Mouse (Mus musculus): ENCODE results near the gene Minos1. TPM values are rescaled to one million over a fixed set of nuclear protein-coding genes. Genes with fewer than 3 reads are reported as not detected.

Gene Minos1
- polyA plus RNA-seq, 1 experiment from 2014 or later = 852 TPM

DNA sequence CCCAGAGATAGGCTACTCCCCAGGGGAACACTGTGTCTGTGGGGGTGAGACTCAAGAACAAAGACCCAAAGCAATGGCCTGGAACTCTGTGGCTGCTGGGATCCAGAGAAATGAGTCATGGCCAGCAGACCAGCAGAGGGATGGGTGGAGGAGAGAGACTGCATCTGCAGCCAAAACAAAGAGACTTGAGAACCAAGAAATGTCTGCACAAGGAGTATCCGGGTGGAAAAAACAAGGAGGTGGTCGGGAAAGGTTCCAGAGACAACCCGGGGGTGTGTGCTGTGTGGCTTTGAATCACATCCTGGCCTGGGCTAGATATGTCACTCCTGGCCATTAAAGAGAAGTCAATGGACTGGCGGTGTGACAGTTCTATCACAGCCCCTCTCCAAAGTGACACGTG lies 15.8 kb upstream of the Minos1 start:
- no peak overlapping the region for H3K4me2 ChIP-seq (replicated peaks; ENCODE audit: low read depth)
- ATAC-seq = no peak
- no peaks in the 10 kb centered on the region for H3K36me3 ChIP-seq (ENCODE audit: control insufficient read depth, insufficient read depth)
- H3K27ac ChIP-seq (ENCODE audit: low read depth, low read length) = no peak overlapping the region
- H3K4me3 ChIP-seq (ENCODE audit: low read depth, low read length) = no peak overlapping the region
- TF ChIP-seq CTCF (IDR thresholded peaks at IDR 0.05; ENCODE audit: low read depth) = no peak
- no peaks in the 10 kb centered on the region for H3K27me3 ChIP-seq (replicated peaks; ENCODE audit: control insufficient read depth, insufficient read depth, low read length)
- 77% methylated on average over 5 of the region's 5 CpGs for whole genome bisulfite sequencing
- no peak overlapping the region for H3K9ac ChIP-seq (ENCODE audit: low read depth, low read length)
- no peaks in the 10 kb centered on the region for H3K4me1 ChIP-seq (replicated peaks; ENCODE audit: control insufficient read depth, insufficient read depth, low read length)
- H3K9me3 ChIP-seq (ENCODE audit: control insufficient read depth) = no peaks in the 10 kb centered on the region

DNA sequence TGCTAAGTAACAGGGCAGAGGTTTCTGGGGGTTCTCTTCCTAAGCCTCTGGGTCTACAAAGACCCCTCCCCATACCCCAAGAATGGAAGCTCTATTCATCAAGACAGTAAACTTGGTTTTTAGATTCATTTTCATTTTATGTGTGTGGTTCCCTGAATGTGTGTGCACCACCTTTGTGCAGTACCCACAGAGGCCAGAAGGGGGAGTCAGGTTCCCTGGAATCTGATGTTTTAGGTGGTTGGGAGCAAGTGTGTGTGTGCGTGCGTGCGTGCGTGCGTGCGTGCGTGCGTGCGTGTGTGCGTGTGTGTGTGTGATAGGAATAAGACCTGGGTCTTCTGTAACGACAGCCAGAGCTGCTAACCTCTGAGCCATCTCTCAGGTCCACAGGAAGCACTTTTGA lies 14.2 kb upstream of the Minos1 start:
- no peaks in the 10 kb centered on the region for H3K27me3 ChIP-seq (replicated peaks; ENCODE audit: control insufficient read depth, insufficient read depth, low read length)
- peak; percentile 70 for TF ChIP-seq CTCF (IDR thresholded peaks at IDR 0.05; ENCODE audit: low read depth)
- WGBS = 95% methylated on average over 11 of the region's 11 CpGs
- no peak overlapping the region for H3K27ac ChIP-seq (ENCODE audit: low read depth, low read length)
- no peaks in the 10 kb centered on the region for H3K9me3 ChIP-seq (ENCODE audit: control insufficient read depth)
- no peak overlapping the region for H3K9ac ChIP-seq (ENCODE audit: low read depth, low read length)
- no peak overlapping the region for H3K4me2 ChIP-seq (replicated peaks; ENCODE audit: low read depth)
- no peak for ATAC-seq
- no peak overlapping the region for H3K4me3 ChIP-seq (ENCODE audit: low read depth, low read length)
- no peaks in the 10 kb centered on the region for H3K36me3 ChIP-seq (ENCODE audit: control insufficient read depth, insufficient read depth)
- no peaks in the 10 kb centered on the region for H3K4me1 ChIP-seq (replicated peaks; ENCODE audit: control insufficient read depth, insufficient read depth, low read length)

- Histone ChIP-seq H3K27ac (ENCODE audit: low read depth, low read length) (no peak overlapping the region), H3K36me3 (ENCODE audit: control insufficient read depth, insufficient read depth) (no peaks in the 10 kb centered on the region), H3K27me3 (replicated peaks; ENCODE audit: control insufficient read depth, insufficient read depth, low read length) (no peaks in the 10 kb centered on the region), H3K4me1 (replicated peaks; ENCODE audit: control insufficient read depth, insufficient read depth, low read length) (no peaks in the 10 kb centered on the region), H3K4me2 (replicated peaks; ENCODE audit: low read depth) (no peak overlapping the region), H3K9ac (ENCODE audit: low read depth, low read length) (no peak overlapping the region), H3K9me3 (ENCODE audit: control insufficient read depth) (no peaks in the 10 kb centered on the region), H3K4me3 (ENCODE audit: low read depth, low read length) (no peak overlapping the region)
- no peak for ATAC-seq
- no peak for TF ChIP-seq CTCF (IDR thresholded peaks at IDR 0.05; ENCODE audit: low read depth)
- 96% methylated on average over 4 of the region's 4 CpGs for WGBS
Measured at GRCm38 (mm10) chr4:139144577-139144976, 13.7 kb upstream of the Minos1 start.

DNA sequence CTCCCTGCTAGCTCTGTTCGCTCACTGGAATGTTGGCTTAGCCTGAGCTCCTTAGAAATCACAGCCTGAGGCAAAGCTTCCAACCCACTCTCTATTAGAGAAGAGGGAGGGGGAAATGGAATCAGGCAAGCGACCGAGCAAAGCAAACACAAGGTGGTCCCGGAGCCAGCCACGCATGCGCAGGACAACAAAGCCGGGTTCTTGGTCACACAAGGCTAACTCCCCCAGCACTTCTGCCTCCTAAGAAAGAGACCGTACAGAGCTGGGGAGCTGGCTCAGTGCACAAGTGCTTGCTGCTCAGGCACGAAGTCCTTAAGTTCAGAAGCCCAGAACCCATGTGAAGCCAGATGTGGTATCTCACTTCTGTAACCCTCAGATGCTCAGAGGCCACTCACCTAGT lies 12.1 kb upstream of the Minos1 start:
- Histone ChIP-seq H3K27ac (ENCODE audit: low read depth, low read length) (no peak overlapping the region), H3K4me3 (ENCODE audit: low read depth, low read length) (no peak overlapping the region), H3K36me3 (ENCODE audit: control insufficient read depth, insufficient read depth) (no peaks in the 10 kb centered on the region), H3K27me3 (replicated peaks; ENCODE audit: control insufficient read depth, insufficient read depth, low read length) (no peaks in the 10 kb centered on the region), H3K9ac (ENCODE audit: low read depth, low read length) (no peak overlapping the region), H3K4me2 (replicated peaks; ENCODE audit: low read depth) (no peak overlapping the region), H3K9me3 (ENCODE audit: control insufficient read depth) (no peaks in the 10 kb centered on the region), H3K4me1 (replicated peaks; ENCODE audit: control insufficient read depth, insufficient read depth, low read length) (no peaks in the 10 kb centered on the region)
- TF ChIP-seq CTCF (IDR thresholded peaks at IDR 0.05; ENCODE audit: low read depth) = no peak
- no peak for ATAC-seq
- 39% methylated on average over 9 of the region's 9 CpGs for WGBS

DNA sequence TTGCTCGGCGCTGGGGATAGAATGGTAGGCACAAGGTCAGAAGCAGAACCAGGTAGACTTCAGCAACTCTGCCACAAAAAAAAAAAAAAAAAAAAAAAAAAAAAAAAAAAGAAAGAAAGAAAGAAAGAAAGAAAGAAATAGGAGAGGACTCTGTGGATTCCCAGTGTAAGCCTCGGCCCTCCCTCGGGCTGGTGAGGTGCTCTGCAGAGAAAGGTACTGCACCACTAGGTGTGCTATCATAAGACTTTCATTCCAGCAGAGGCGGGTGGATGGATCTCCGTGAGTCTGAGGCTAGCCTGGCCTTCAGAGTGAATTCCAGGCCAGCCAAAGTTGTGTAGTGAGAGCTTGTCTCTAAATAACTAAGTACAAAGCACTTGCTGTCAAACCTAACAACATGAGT lies 10.9 kb upstream of the Minos1 start:
- no peaks in the 10 kb centered on the region for H3K36me3 ChIP-seq (ENCODE audit: control insufficient read depth, insufficient read depth)
- TF ChIP-seq CTCF (IDR thresholded peaks at IDR 0.05; ENCODE audit: low read depth) = peak; percentile 56
- no peaks in the 10 kb centered on the region for H3K27me3 ChIP-seq (replicated peaks; ENCODE audit: control insufficient read depth, insufficient read depth, low read length)
- no peak overlapping the region for H3K9ac ChIP-seq (ENCODE audit: low read depth, low read length)
- no peak; the same call in 1 of the 2 replicates for ATAC-seq
- H3K9me3 ChIP-seq (ENCODE audit: control insufficient read depth) = no peaks in the 10 kb centered on the region
- no peaks in the 10 kb centered on the region for H3K4me1 ChIP-seq (replicated peaks; ENCODE audit: control insufficient read depth, insufficient read depth, low read length)
- H3K4me2 ChIP-seq (replicated peaks; ENCODE audit: low read depth) = no peak overlapping the region
- H3K27ac ChIP-seq (ENCODE audit: low read depth, low read length) = no peak overlapping the region
- WGBS = 70% methylated on average over 6 of the region's 6 CpGs
- H3K4me3 ChIP-seq (ENCODE audit: low read depth, low read length) = no peak overlapping the region

- H3K4me2 ChIP-seq (replicated peaks; ENCODE audit: low read depth) = no peak overlapping the region
- no peaks in the 10 kb centered on the region for H3K36me3 ChIP-seq (ENCODE audit: control insufficient read depth, insufficient read depth)
- no peak overlapping the region for H3K4me3 ChIP-seq (ENCODE audit: low read depth, low read length)
- ATAC-seq = no peak
- WGBS = 78% methylated on average over 2 of the region's 2 CpGs
- H3K4me1 ChIP-seq (replicated peaks; ENCODE audit: control insufficient read depth, insufficient read depth, low read length) = no peaks in the 10 kb centered on the region
- TF ChIP-seq CTCF (IDR thresholded peaks at IDR 0.05; ENCODE audit: low read depth) = peak; percentile 59
- H3K9me3 ChIP-seq (ENCODE audit: control insufficient read depth) = no peaks in the 10 kb centered on the region
- no peaks in the 10 kb centered on the region for H3K27me3 ChIP-seq (replicated peaks; ENCODE audit: control insufficient read depth, insufficient read depth, low read length)
- H3K9ac ChIP-seq (ENCODE audit: low read depth, low read length) = no peak overlapping the region
- no peak overlapping the region for H3K27ac ChIP-seq (ENCODE audit: low read depth, low read length)
Measured at GRCm38 (mm10) chr4:139140267-139140666, 9.4 kb upstream of the Minos1 start.

DNA sequence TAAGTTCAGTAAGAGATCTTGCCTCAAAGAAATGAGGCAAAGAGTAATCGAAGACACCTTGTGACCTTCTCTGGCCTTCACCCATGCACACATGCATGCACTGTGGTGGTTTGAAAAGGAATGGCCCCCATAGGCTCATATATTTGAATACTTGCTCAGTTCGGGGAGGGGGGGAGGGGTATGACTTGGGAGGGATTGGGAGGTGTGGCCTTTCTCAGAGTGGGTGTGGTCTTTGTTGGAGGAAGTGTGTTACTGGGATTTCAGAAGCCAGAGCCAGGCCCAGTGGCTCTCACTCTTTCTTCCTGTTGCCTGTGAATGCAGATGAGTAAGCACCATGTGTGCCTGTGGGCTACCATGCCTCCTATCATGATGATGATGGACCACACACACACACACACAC lies 5.1 kb upstream of the Minos1 start:
- no peaks in the 10 kb centered on the region for H3K4me1 ChIP-seq (replicated peaks; ENCODE audit: control insufficient read depth, insufficient read depth, low read length)
- H3K9ac ChIP-seq (ENCODE audit: low read depth, low read length) = no peak overlapping the region
- H3K4me3 ChIP-seq (ENCODE audit: low read depth, low read length) = no peak overlapping the region
- WGBS = 90% methylated on average over 2 of the region's 2 CpGs
- H3K4me2 ChIP-seq (replicated peaks; ENCODE audit: low read depth) = no peak overlapping the region
- H3K27ac ChIP-seq (ENCODE audit: low read depth, low read length) = no peak overlapping the region
- H3K36me3 ChIP-seq (ENCODE audit: control insufficient read depth, insufficient read depth) = no peaks in the 10 kb centered on the region
- TF ChIP-seq CTCF (IDR thresholded peaks at IDR 0.05; ENCODE audit: low read depth) = no peak
- ATAC-seq = no peak
- H3K9me3 ChIP-seq (ENCODE audit: control insufficient read depth) = no peaks in the 10 kb centered on the region
- H3K27me3 ChIP-seq (replicated peaks; ENCODE audit: control insufficient read depth, insufficient read depth, low read length) = no peaks in the 10 kb centered on the region

All from intestine, postnatal 0 days (tissue).